Mouse (Mus musculus) MEL (cell line): ENCODE results near the gene Cenpf.

Experiments used
- GATA1 ChIP-seq: IDR thresholded peaks from 2 replicates; pipeline ENCODE4 v1.6.1; 2011; ENCODE audit warnings: low read depth, low read length, improper control_type of control experiment
- POLR2AphosphoS2 ChIP-seq: IDR thresholded peaks from 2 replicates; pipeline ENCODE4 v1.6.1; 2011; ENCODE audit warnings: low read length, improper control_type of control experiment

- TF ChIP-seq POLR2AphosphoS2 (no peak), GATA1 (no peak)
Observed at GRCm38 (mm10) chr1:189731697-189732096, 43.8 kb upstream of the Cenpf start.
